Mouse (Mus musculus) cerebellum, adult 2 months (tissue): ENCODE results near the gene Dnajc21.

ENCODE experiments used
- CTCF ChIP-seq: fragments of 200-500 bp; IDR thresholded peaks from 2 replicates; pipeline ENCODE4 v1.5.1; 2011; ENCODE audit warnings: low read depth, mild to moderate bottlenecking, control low read depth, low read length, moderate library complexity, borderline replicate concordance; ENCODE audit not compliant: insufficient read depth
- POLR2A ChIP-seq: fragments of 200-500 bp; IDR thresholded peaks from 2 replicates; pipeline ENCODE4 v1.6.1; 2011; ENCODE audit warnings: low read length, control low read depth, borderline replicate concordance; ENCODE audit not compliant: insufficient read depth

DNA sequence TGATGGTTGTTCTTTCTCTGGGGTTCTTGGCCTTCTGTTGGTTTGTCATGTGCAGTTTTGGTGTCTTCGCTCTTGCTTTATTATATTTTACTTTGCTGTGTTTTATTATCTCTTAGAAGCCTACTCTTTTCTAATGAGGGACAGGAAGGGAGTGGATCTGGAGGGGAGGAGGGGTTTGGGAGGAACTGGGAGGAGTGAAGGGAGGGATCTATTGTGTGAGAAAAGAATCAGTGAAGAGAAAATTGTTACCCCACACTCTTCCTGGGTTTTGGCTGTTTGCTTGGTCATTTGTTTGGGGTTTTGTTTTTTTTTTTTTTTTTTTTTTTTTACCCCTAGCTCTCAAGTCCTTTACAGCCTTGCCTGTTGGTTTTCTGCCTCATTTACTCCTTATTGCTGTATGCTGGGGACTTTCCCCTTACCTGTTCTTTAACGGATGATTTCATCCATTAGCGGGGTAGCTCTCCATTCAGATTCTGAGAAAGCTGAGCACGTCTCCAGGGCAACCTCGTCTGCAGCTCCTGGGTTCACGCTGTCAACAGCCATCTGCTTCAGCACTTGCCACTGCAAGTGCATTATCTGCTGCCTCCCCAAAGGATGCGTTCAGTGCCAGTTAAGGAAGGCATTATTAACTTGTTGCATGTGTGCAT lies 49.1 kb downstream of the Dnajc21 start:
- TF ChIP-seq POLR2A, result no peak
- TF ChIP-seq CTCF, result no peak
